Mouse (Mus musculus) layer of hippocampus, adult 9-11 months (tissue): ENCODE results near the gene Ctrc.

Experiments
- DNase-seq: peaks from one replicate; pipeline ENCODE4 v3.0.0; 2022

Ctrc gene

GRCm38 (mm10) chr4:141817706-141818105, 28.5 kb downstream of the Ctrc start:
- no peak for DNase-seq

- DNase-seq = peak; percentile 57
These were observed 29.1 kb downstream of the Ctrc start for GRCm38 (mm10) chr4:141816776-141817655.

- no peak for DNase-seq
These were observed 29.9 kb downstream of the Ctrc start for GRCm38 (mm10) chr4:141816267-141816666.

DNA sequence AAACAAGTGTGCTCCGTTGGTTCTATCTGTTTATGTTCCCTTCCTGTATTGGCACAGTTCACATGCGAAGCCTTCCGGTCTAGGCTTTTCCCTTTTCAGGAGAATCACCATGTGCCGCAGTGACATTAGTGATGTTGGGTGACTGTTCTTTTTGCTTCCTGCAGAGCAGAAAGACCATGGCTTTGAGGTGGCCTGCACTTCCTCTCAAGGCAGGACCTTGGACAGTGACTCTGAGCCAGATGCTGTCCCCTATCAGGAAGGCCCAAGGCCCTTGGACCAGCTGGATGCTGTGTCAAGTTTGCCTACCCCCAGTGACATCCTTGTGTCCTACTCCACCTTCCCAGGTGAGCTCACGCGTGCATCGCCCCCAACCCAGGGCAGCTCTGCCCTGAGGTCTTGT, 34.8 kb downstream of the Ctrc start:
- no peak for DNase-seq

- no peak for DNase-seq
These were observed 35.2 kb downstream of the Ctrc start for GRCm38 (mm10) chr4:141810975-141811374.

DNA sequence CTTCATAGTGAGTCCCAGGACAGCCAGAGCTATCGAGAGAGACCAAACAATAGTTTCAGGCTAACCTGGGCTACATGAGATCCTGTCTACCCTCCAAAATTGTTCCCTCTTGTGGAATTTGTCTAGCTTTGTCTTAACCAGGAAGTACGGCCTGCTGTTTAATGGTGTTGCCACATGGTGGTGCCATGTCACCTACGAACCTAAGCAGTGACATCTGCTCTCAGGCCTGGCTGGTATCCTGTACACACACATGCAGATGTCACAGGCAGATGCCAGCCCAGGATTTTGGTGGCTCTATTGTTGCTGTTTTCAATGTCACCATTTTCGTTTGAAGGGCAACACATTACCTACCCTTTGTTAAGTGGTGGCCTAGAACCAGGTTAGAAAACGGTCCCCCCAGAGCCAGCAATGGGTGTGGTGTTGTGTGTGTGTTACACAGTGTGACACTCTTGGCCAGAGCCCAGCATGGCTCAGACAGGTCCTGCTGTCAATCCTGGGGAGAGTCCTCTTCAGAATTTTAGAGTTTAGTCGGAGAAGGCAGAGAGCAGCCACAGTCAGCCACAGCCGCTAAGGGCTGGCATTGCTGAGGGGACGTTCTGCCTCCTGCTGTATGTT, 36.2 kb downstream of the Ctrc start:
- no peak for DNase-seq

- DNase-seq = no peak
These were observed 40.3 kb downstream of the Ctrc start for GRCm38 (mm10) chr4:141805886-141806285.

- no peak for DNase-seq
These were observed 42.1 kb downstream of the Ctrc start for GRCm38 (mm10) chr4:141804105-141804504.

- no peak for DNase-seq
These were observed 48.6 kb downstream of the Ctrc start for GRCm38 (mm10) chr4:141797545-141797944.

DNA sequence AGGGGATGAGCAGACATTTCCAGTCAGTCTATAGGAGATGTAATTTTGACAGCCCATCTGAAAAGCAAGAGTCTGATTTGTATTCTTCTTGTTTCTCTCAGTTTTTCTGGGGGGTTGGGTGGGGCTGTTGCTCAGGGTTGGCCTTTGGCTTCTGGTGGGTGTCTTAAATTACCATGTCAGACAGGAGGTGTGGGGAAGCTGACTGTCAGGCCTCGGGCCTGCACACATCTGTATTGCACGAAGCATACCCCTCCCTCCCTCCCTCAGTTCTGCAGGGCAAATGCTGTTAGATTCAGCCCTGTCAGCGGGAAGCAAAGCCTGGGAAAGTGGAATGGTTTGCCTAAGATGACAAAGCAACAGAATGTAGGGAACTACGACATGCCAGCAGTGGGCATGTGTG, 49.2 kb downstream of the Ctrc start:
- no peak for DNase-seq

GRCm38 (mm10) chr4:141796356-141796755, 49.8 kb downstream of the Ctrc start:
- DNase-seq = no peak

DNA sequence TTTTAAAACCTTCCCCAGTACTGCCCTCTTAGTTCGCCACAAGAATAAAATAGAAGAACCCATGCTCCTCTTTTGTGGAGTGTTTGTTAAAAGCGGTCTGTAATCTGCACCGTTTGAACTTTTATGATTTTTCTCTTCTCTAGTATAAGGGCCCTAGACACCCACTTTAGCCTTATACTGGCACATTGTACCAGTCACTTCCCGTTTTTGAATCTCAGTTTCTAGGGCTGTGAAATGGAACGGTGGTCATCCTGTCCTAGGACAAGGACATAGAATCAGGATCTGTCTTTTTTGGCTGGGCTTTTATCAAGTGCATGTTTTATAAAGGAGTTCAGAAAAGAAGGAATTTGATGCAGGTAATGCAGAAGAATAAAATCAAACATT, 52.0 kb downstream of the Ctrc start:
- no peak for DNase-seq

- DNase-seq = peak; percentile 97
These were observed 52.6 kb downstream of the Ctrc start, which contains the start of gene Casp9 for GRCm38 (mm10) chr4:141793282-141794151. Gene Casp9, plus strand, starts transcription at chr4:141793612.

DNA sequence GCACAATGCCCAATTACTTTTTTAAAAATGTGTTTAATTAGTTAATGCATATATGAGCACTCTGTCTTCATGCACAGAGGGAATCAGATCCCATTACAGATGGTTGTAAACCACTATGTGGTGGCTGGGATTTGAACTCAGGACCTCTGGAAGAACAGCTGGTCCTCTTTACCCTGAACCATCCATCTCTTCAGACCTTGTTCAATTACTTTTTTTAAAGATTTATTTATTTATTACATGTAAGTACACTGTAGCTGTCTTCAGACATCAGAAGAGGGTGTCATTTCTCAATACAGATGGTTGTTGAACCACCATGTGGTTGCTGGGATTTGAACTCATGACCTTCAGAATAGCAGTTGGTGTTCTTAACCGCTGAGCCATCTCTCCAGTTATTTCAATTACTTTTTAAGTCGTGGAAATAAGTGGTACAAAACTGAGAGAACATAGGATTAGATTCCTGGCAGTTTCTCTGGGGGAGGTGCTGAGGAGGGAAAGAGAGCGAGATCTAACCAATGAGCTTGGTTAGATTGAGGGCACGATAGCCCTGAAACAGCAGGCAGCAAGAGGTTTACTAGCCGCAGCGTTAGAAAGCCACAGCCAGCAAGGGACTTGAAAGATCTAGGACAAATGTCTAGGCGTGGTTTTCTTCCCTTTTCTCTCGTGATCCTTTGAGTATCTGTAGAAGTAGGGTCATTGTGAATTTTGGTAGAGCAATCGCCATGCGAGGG, 53.4 kb downstream of the Ctrc start:
- DNase-seq = no peak

DNA sequence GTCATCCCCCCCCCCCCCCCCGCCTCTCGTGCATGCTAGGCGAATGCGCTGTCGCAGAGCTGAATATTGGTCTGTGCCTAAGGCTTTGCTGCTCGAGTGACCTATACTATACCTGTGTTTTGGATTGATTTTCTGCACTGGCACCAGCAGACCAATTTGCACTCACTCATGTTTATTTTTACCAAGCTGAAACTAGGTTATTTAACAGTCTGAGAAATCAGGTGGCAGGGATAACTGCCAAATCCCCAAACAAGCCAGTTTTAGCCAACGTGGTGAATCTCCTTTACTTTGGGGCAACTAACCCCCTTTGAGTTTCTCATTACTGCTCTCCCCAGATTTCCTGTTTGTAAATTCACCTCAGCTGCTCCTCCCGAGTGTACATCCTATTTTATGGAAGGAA, 54.2 kb downstream of the Ctrc start:
- DNase-seq = no peak

DNA sequence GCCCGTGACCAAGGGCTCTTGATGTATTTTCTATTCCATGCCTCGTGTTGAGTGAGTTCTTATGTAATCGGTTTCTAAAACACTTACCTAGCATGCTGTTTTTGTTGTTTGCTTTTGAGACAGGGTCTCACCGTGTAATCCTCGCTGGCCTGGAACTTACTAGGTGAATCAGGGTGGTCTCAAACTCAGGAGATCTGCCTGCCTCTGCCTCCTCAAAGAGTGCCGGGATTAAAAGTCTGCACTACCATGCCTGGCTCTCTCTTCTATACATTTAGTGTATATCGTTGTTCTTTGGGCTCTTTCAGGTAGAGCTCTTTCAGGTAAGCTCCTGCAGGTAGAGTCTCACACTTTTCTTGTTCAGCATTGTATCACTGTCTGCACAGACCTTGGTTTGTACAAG, 54.7 kb downstream of the Ctrc start:
- DNase-seq = no peak

DNA sequence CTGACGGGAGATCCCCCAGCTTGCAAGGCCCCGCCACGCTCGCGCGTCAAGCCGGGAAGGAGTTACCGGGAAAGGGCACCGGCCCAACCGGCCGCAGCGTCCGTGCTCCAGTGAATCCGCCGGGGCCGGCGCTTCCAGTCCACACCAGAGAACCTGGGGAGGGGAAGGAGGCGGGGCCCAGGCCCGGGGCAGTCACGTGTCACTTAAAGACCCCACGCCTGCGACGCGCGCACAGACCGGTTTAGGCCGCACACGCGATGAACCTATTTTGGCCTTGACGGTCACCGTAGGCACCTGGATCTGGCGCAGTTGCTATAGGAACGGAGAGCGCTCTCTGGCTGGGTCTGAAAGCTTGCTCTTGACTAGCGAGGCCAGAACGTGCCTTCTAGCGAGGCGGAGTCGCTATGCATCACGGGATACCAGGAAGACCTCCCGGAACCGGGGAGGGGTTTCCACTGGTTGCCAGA, 55.6 kb downstream of the Ctrc start, which contains the start of gene Dnajc16:
Gene Dnajc16, minus strand, starts transcription at position 408 of the 467 bp plus-strand sequence.
- DNase-seq = peak; percentile 99

- DNase-seq = no peak
These were observed 56.5 kb downstream of the Ctrc start for GRCm38 (mm10) chr4:141789564-141790218.

DNA sequence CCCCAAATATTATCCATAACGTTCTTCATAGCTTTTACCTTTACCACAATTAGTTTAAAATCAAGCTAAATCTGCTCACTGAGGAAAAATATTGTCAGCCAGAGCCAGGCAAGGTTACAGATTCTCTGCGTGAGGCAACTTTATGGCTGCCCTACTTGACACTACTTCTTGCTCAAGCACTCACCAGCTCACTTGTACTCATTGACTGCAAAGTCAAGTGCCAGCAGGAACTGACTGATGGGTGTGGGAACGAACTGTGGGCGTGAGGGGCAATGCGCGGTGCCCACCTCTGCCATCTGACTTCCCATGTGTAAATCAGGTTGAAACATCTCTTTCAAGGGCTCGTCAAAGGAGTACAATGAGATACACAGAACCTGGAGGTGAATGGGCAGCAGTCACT, 58.7 kb downstream of the Ctrc start:
- DNase-seq = no peak

- DNase-seq = no peak
These were observed 59.1 kb downstream of the Ctrc start for GRCm38 (mm10) chr4:141787046-141787445.

GRCm38 (mm10) chr4:141786141-141786540, 60.0 kb downstream of the Ctrc start:
- no peak for DNase-seq

DNA sequence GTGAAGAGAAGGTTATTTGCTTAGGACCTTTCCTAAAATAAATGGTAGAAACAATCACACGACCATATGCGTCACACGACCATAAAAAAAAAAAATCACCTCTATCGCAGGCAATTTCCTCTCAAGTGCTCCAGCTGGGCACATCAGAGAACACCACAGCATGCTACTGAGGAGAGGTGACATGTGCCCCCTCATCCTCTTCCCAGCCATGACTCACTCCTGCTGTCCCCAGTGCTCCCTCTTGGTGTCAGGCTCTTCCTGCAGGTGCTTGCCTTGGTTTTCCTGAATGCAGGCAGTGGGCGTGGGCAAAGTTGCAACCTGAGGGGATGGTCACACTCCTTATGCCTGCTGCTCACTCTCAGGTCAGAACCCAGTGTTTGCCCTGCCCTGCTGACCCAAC, 61.3 kb downstream of the Ctrc start:
- DNase-seq = no peak
